Mouse (Mus musculus): ENCODE data around the gene Ak1. TPM values are rescaled to one million over a fixed set of nuclear protein-coding genes. Genes with fewer than 3 reads are reported as not detected.

Ak1 gene
- polyA plus RNA-seq, 1 experiment from 2014 or later, result 108 TPM

- Histone ChIP-seq H3K4me3 (ENCODE audit: low read depth, low read length) (no peak overlapping the region), H3K4me1 (ENCODE audit: control insufficient read depth, insufficient read depth, low read length) (no peaks in the 10 kb centered on the region), H3K36me3 (ENCODE audit: control insufficient read depth, insufficient read depth, low read length) (no peaks in the 10 kb centered on the region), H3K9ac (ENCODE audit: low read depth, low read length) (no peak overlapping the region), H3K9me3 (replicated peaks; ENCODE audit: control insufficient read depth, low read length, poor library complexity, severe bottlenecking) (no peaks in the 10 kb centered on the region), H3K4me2 (ENCODE audit: low read length) (no peak overlapping the region), H3K27me3 (ENCODE audit: control insufficient read depth, insufficient read depth, low read depth, low read length) (no peaks in the 10 kb centered on the region), H3K27ac (ENCODE audit: low read length) (no peak overlapping the region)
- ATAC-seq, result no peak
- WGBS, result 91% methylated on average over 1 of the region's 1 CpGs
Observed at GRCm38 (mm10) chr2:32639632-32640031, 18.1 kb downstream of the Ak1 start.

- H3K4me1 ChIP-seq (ENCODE audit: control insufficient read depth, insufficient read depth, low read length), result no peaks in the 10 kb centered on the region
- no peaks in the 10 kb centered on the region for H3K27me3 ChIP-seq (ENCODE audit: control insufficient read depth, insufficient read depth, low read depth, low read length)
- H3K4me2 ChIP-seq (ENCODE audit: low read length), result no peak overlapping the region
- WGBS, result 63% methylated on average over 6 of the region's 6 CpGs
- no peaks in the 10 kb centered on the region for H3K36me3 ChIP-seq (ENCODE audit: control insufficient read depth, insufficient read depth, low read length)
- no peak for ATAC-seq
- H3K4me3 ChIP-seq (ENCODE audit: low read depth, low read length), result no peak overlapping the region
- H3K9ac ChIP-seq (ENCODE audit: low read depth, low read length), result no peak overlapping the region
- H3K9me3 ChIP-seq (replicated peaks; ENCODE audit: control insufficient read depth, low read length, poor library complexity, severe bottlenecking), result no peaks in the 10 kb centered on the region
- no peak overlapping the region for H3K27ac ChIP-seq (ENCODE audit: low read length)
Observed at GRCm38 (mm10) chr2:32640550-32641051, 19.0 kb downstream of the Ak1 start.

- Histone ChIP-seq H3K4me3 (ENCODE audit: low read depth, low read length) (no peak overlapping the region), H3K36me3 (ENCODE audit: control insufficient read depth, insufficient read depth, low read length) (no peaks in the 10 kb centered on the region)
- WGBS, result 85% methylated on average over 5 of the region's 5 CpGs
Observed at GRCm38 (mm10) chr2:32641810-32642209, 20.3 kb downstream of the Ak1 start.

DNA sequence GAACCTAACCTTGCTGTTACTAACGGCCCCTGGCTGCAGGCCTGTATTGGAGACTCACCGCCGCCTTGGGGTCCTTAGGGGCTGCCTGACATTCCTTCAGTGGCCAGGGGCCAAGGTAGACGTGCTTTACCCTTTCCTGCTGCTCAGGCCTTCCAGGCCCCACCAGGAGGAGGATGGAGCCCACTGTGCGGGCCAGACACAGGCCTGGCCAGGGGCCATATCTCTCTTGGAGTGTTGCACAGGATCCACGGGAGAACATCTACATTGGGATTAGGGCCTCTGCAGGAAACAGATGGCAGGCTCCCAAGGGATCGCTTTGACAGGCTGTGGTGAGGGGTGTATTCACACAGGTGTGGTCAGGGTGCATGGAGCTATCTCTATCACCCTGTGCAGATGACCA is 21.3 kb downstream of the Ak1 start:
- H3K9me3 ChIP-seq (replicated peaks; ENCODE audit: control insufficient read depth, low read length, poor library complexity, severe bottlenecking), result no peaks in the 10 kb centered on the region
- H3K4me1 ChIP-seq (ENCODE audit: control insufficient read depth, insufficient read depth, low read length), result no peaks in the 10 kb centered on the region
- no peak overlapping the region for H3K9ac ChIP-seq (ENCODE audit: low read depth, low read length)
- H3K36me3 ChIP-seq (ENCODE audit: control insufficient read depth, insufficient read depth, low read length), result no peaks in the 10 kb centered on the region
- ATAC-seq, result no peak
- H3K4me2 ChIP-seq (ENCODE audit: low read length), result no peak overlapping the region
- no peak overlapping the region for H3K27ac ChIP-seq (ENCODE audit: low read length)
- no peaks in the 10 kb centered on the region for H3K27me3 ChIP-seq (ENCODE audit: control insufficient read depth, insufficient read depth, low read depth, low read length)
- no peak overlapping the region for H3K4me3 ChIP-seq (ENCODE audit: low read depth, low read length)
- WGBS, result 72% methylated on average over 7 of the region's 7 CpGs

More at GRCm38 (mm10) chr2:32641810-32642209, 20.3 kb downstream of the Ak1 start:
- no peaks in the 10 kb centered on the region for H3K9me3 ChIP-seq (replicated peaks; ENCODE audit: control insufficient read depth, low read length, poor library complexity, severe bottlenecking)
- H3K4me2 ChIP-seq (ENCODE audit: low read length), result no peak overlapping the region
- no peaks in the 10 kb centered on the region for H3K4me1 ChIP-seq (ENCODE audit: control insufficient read depth, insufficient read depth, low read length)
- no peak for ATAC-seq
- H3K27ac ChIP-seq (ENCODE audit: low read length), result no peak overlapping the region
- H3K27me3 ChIP-seq (ENCODE audit: control insufficient read depth, insufficient read depth, low read depth, low read length), result no peaks in the 10 kb centered on the region
- H3K9ac ChIP-seq (ENCODE audit: low read depth, low read length), result no peak overlapping the region

- 87% methylated on average over 9 of the region's 9 CpGs for WGBS
- H3K9ac ChIP-seq (ENCODE audit: low read depth, low read length), result no peak overlapping the region
Observed at GRCm38 (mm10) chr2:32644083-32644482, 22.5 kb downstream of the Ak1 start.

DNA sequence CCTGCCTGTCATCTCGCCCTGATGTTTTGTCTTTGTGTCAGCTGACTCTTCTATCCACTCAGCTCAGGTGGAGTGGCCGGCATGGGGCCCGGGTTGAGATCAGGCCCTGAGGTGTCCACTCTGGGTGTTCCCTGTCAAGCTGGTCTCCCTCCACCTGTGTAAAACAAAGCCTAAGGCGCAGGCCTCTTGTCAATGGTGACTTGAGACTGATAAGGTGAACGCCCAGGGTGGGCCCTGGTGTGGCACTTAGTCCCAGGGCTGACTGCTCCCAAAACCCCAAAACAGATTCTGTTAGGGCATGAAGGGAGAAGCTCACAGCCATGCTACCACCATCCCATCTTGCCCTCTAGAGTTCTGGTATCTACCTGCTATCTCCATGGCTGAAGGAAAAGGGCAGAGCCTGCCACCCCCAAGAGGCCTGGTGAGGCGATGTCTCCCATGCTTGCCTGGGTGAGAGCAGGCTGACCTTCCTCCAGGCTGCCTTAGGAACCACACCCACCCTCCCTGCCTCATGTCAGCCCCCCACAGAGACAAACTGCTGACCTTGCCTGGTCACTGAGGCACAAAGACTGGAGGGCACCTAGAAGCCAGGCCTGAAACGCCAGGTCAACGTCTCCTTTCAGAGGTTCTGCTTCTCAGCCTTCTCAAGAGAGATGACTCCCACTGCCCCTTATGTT is 23.4 kb downstream of the Ak1 start:
- H3K4me3 ChIP-seq (ENCODE audit: low read depth, low read length), result no peak overlapping the region
- no peaks in the 10 kb centered on the region for H3K36me3 ChIP-seq (ENCODE audit: control insufficient read depth, insufficient read depth, low read length)
- no peaks in the 10 kb centered on the region for H3K4me1 ChIP-seq (ENCODE audit: control insufficient read depth, insufficient read depth, low read length)
- H3K27ac ChIP-seq (ENCODE audit: low read length), result no peak overlapping the region
- H3K9me3 ChIP-seq (replicated peaks; ENCODE audit: control insufficient read depth, low read length, poor library complexity, severe bottlenecking), result no peaks in the 10 kb centered on the region
- 88% methylated on average over 8 of the region's 8 CpGs for WGBS
- ATAC-seq, result no peak
- no peak overlapping the region for H3K9ac ChIP-seq (ENCODE audit: low read depth, low read length)
- no peaks in the 10 kb centered on the region for H3K27me3 ChIP-seq (ENCODE audit: control insufficient read depth, insufficient read depth, low read depth, low read length)
- H3K4me2 ChIP-seq (ENCODE audit: low read length), result no peak overlapping the region

More at GRCm38 (mm10) chr2:32644083-32644482, 22.5 kb downstream of the Ak1 start:
- Histone ChIP-seq H3K4me2 (ENCODE audit: low read length) (no peak overlapping the region), H3K9me3 (replicated peaks; ENCODE audit: control insufficient read depth, low read length, poor library complexity, severe bottlenecking) (no peaks in the 10 kb centered on the region), H3K27me3 (ENCODE audit: control insufficient read depth, insufficient read depth, low read depth, low read length) (no peaks in the 10 kb centered on the region), H3K36me3 (ENCODE audit: control insufficient read depth, insufficient read depth, low read length) (no peaks in the 10 kb centered on the region), H3K27ac (ENCODE audit: low read length) (no peak overlapping the region), H3K4me3 (ENCODE audit: low read depth, low read length) (no peak overlapping the region), H3K4me1 (ENCODE audit: control insufficient read depth, insufficient read depth, low read length) (no peaks in the 10 kb centered on the region)
- no peak for ATAC-seq

- no peaks in the 10 kb centered on the region for H3K36me3 ChIP-seq (ENCODE audit: control insufficient read depth, insufficient read depth, low read length)
Observed at GRCm38 (mm10) chr2:32645647-32646046, 24.1 kb downstream of the Ak1 start.

DNA sequence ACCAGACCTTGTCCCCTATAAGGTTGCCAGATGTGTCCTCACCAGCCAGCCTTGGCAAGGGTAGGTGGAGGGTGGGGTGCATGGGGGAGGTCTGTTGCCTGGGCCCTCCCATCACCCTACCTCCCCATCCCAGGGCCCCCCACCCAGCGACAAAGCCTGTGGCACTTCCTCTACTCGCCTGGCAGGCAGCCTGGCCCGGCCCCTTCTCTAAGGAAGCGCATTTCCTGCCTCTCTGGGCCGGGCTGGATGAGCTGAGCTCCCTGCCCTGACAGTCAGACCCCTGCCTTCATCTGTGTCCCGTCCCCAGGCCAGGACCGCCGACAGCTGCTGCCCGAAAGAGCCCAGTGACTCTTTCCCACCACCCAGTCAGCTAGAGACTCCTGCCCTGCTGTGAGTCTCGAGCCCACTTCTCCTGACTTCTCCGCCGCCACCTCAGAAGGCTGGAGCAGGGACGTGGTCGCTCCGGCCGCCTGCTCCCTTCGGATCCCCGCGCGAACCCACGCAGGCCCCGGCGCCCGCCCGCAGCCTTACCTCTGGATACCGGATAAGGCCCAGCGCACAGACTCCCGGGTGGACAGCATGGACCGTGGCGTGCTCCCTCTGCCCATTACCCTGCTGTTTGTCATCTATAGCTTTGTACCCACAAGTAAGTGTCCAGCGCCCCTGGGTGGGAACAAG is 25.0 kb downstream of the Ak1 start, which contains the start of gene Eng:
TSS of gene Eng (plus strand) at position 217 of the 678 bp plus-strand sequence.
- Histone ChIP-seq H3K4me1 (ENCODE audit: control insufficient read depth, insufficient read depth, low read length) (no peaks in the 10 kb centered on the region), H3K36me3 (ENCODE audit: control insufficient read depth, insufficient read depth, low read length) (no peaks in the 10 kb centered on the region), H3K9me3 (replicated peaks; ENCODE audit: control insufficient read depth, low read length, poor library complexity, severe bottlenecking) (no peaks in the 10 kb centered on the region), H3K27ac (ENCODE audit: low read length) (no peak within 1 kb of the TSS), H3K4me3 (ENCODE audit: low read depth, low read length) (peak within 1 kb of the TSS; percentile 10), H3K4me2 (ENCODE audit: low read length) (no peak within 1 kb of the TSS), H3K9ac (ENCODE audit: low read depth, low read length) (no peak within 1 kb of the TSS), H3K27me3 (ENCODE audit: control insufficient read depth, insufficient read depth, low read depth, low read length) (no peaks in the 10 kb centered on the region)
- 64% methylated on average over 30 of the region's 31 CpGs for WGBS
- ATAC-seq, result no peak

More at GRCm38 (mm10) chr2:32645647-32646046, 24.1 kb downstream of the Ak1 start:
- no peaks in the 10 kb centered on the region for H3K4me1 ChIP-seq (ENCODE audit: control insufficient read depth, insufficient read depth, low read length)
- H3K27me3 ChIP-seq (ENCODE audit: control insufficient read depth, insufficient read depth, low read depth, low read length), result no peaks in the 10 kb centered on the region
- WGBS, result 66% methylated on average over 3 of the region's 3 CpGs
- no peak overlapping the region for H3K27ac ChIP-seq (ENCODE audit: low read length)
- H3K4me2 ChIP-seq (ENCODE audit: low read length), result no peak overlapping the region
- H3K9me3 ChIP-seq (replicated peaks; ENCODE audit: control insufficient read depth, low read length, poor library complexity, severe bottlenecking), result no peaks in the 10 kb centered on the region
- no peak overlapping the region for H3K9ac ChIP-seq (ENCODE audit: low read depth, low read length)
- no peak overlapping the region for H3K4me3 ChIP-seq (ENCODE audit: low read depth, low read length)
- ATAC-seq, result no peak

DNA sequence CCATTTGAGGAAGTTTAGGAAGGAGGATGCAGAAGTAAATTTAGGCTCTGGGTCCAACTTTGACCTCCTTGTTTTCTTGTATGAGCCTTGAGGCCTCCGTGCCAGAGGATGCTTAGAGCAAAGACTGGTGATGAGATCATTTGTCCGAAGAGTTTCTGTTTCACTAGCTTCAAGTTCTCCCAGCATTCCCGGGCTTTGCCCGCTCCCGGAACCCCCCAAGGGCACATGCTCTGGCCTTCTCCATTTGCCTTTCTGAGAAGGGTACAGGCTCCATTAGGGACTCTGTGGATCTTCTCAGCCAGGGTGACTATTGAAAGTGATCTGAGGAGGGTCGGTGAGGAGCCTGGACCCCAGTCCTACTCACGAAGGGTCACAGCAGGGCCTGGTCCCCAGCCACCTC is 25.8 kb downstream of the Ak1 start:
- no peaks in the 10 kb centered on the region for H3K27me3 ChIP-seq (ENCODE audit: control insufficient read depth, insufficient read depth, low read depth, low read length)
- peak overlapping the region; percentile 6 for H3K4me3 ChIP-seq (ENCODE audit: low read depth, low read length)
- no peak for ATAC-seq
- H3K36me3 ChIP-seq (ENCODE audit: control insufficient read depth, insufficient read depth, low read length), result no peaks in the 10 kb centered on the region
- 94% methylated on average over 7 of the region's 7 CpGs for WGBS
- no peaks in the 10 kb centered on the region for H3K9me3 ChIP-seq (replicated peaks; ENCODE audit: control insufficient read depth, low read length, poor library complexity, severe bottlenecking)
- H3K4me2 ChIP-seq (ENCODE audit: low read length), result no peak overlapping the region; the same call in 1 of the 2 replicates
- no peaks in the 10 kb centered on the region for H3K4me1 ChIP-seq (ENCODE audit: control insufficient read depth, insufficient read depth, low read length)
- H3K27ac ChIP-seq (ENCODE audit: low read length), result no peak overlapping the region
- no peak overlapping the region for H3K9ac ChIP-seq (ENCODE audit: low read depth, low read length)

Measured in midbrain, embryonic 16.5 days (tissue).